Mouse (Mus musculus): ENCODE results near the gene Ugt1a10.
"Not testable (repeated sequence)": the region's sequence is repeated elsewhere in the genome, so short reads cannot be mapped to it uniquely, and the experiment has no call there.

The Ugt1a10 gene

GRCm38 (mm10) chr1:88140492-88140891 lies 85.3 kb downstream of the Ugt1a10 start:
- peak; percentile 56 for DNase-seq (ENCODE audit: low spot score)

GRCm38 (mm10) chr1:88143966-88144675 lies 88.9 kb downstream of the Ugt1a10 start:
- DNase-seq (ENCODE audit: low spot score) = not testable (repeated sequence)

GRCm38 (mm10) chr1:88145278-88145677 lies 90.1 kb downstream of the Ugt1a10 start:
- peak; percentile 63 for DNase-seq (ENCODE audit: low spot score)

- DNase-seq (ENCODE audit: low spot score) = not testable (repeated sequence)
Observed at GRCm38 (mm10) chr1:88150133-88150532, 94.9 kb downstream of the Ugt1a10 start.

GRCm38 (mm10) chr1:88158430-88158829 lies 103.2 kb downstream of the Ugt1a10 start:
- DNase-seq (ENCODE audit: low spot score) = peak; percentile 84

GRCm38 (mm10) chr1:88165711-88166110 lies 110.5 kb downstream of the Ugt1a10 start, which contains the start of gene Ugt1a5:
Gene Ugt1a5 (plus strand): TSS chr1:88166012.
- DNase-seq (ENCODE audit: low spot score) = no peak

GRCm38 (mm10) chr1:88172190-88172589 lies 117.0 kb downstream of the Ugt1a10 start:
- not testable (repeated sequence) for DNase-seq (ENCODE audit: low spot score)

GRCm38 (mm10) chr1:88179657-88180056 lies 124.5 kb downstream of the Ugt1a10 start:
- DNase-seq (ENCODE audit: low spot score) = no peak

GRCm38 (mm10) chr1:88186325-88186935 lies 131.2 kb downstream of the Ugt1a10 start:
- no peak for DNase-seq (ENCODE audit: low spot score)

GRCm38 (mm10) chr1:88192136-88192535 lies 136.9 kb downstream of the Ugt1a10 start:
- DNase-seq (ENCODE audit: low spot score) = no peak

GRCm38 (mm10) chr1:88195687-88196086 lies 140.5 kb downstream of the Ugt1a10 start:
- DNase-seq (ENCODE audit: low spot score) = no peak

- no peak for DNase-seq (ENCODE audit: low spot score)
Observed at GRCm38 (mm10) chr1:88197443-88197842, 142.3 kb downstream of the Ugt1a10 start.

GRCm38 (mm10) chr1:88199996-88200395 lies 144.8 kb downstream of the Ugt1a10 start:
- no peak for DNase-seq (ENCODE audit: low spot score)

- DNase-seq (ENCODE audit: low spot score) = no peak
Observed at GRCm38 (mm10) chr1:88200456-88200855, 145.3 kb downstream of the Ugt1a10 start, which contains the start of gene Ugt1a2. Gene Ugt1a2 (plus strand): TSS chr1:88200601.

- no peak for DNase-seq (ENCODE audit: low spot score)
Observed at GRCm38 (mm10) chr1:88205294-88205922, 150.2 kb downstream of the Ugt1a10 start, which contains the start of gene Dnajb3. Gene Dnajb3 (minus strand): TSS chr1:88205782.

- no peak for DNase-seq (ENCODE audit: low spot score)
Observed at GRCm38 (mm10) chr1:88206843-88207479, 151.8 kb downstream of the Ugt1a10 start.

- peak; percentile 33 for DNase-seq (ENCODE audit: low spot score)
Observed at GRCm38 (mm10) chr1:88211812-88212211, 156.6 kb downstream of the Ugt1a10 start, which contains the start of gene Ugt1a1. Gene Ugt1a1 (plus strand): TSS chr1:88211959.

- peak; percentile 11 for DNase-seq (ENCODE audit: low spot score)
Observed at GRCm38 (mm10) chr1:88212341-88213045, 157.3 kb downstream of the Ugt1a10 start.

GRCm38 (mm10) chr1:88213061-88213460 lies 157.9 kb downstream of the Ugt1a10 start:
- DNase-seq (ENCODE audit: low spot score) = peak; percentile 19

- DNase-seq (ENCODE audit: low spot score) = peak; percentile 51
Observed at GRCm38 (mm10) chr1:88213766-88214461, 158.7 kb downstream of the Ugt1a10 start.

- peak; percentile 9 for DNase-seq (ENCODE audit: low spot score)
Observed at GRCm38 (mm10) chr1:88214462-88214952, 159.3 kb downstream of the Ugt1a10 start.

Measured in adipocyte (in vitro differentiated cells).